Mouse (Mus musculus) megakaryocyte, embryonic 14.5 days (primary cell): Measurements from ENCODE around the gene Chmp6.

Experiments used
- FLI1 ChIP-seq: IDR thresholded peaks from 2 replicates; pipeline ENCODE4 v1.6.1; 2012; ENCODE audit warnings: low read length, inconsistent platforms, mixed read lengths
- GATA1 ChIP-seq: IDR thresholded peaks from 3 replicates; pipeline ENCODE4 v1.6.1; 2012; ENCODE audit warnings: mixed read lengths, low read length, inconsistent platforms, borderline replicate concordance

DNA sequence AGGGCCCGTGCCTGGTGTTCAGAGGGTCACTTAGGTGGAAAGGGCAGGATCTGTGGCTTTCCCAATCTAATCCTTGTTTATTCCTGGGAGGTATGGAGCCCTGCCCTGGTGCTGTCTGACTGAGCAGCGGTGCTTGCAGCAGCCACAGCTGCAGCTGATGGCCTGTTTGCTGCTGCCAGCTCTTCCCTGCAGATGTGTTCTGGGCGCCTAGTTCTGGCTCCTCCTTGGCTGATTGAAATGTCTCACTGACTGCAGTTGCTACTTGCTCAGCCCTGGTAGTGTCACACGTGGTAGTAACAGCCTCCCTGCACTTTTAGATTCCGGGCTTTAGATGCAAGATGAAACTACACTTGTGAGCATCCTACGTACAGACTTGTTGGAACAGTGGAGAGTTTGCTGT is 46.4 kb upstream of the Chmp6 start:
- TF ChIP-seq GATA1 = no peak
- TF ChIP-seq FLI1 = no peak
